Mouse (Mus musculus): ENCODE measurements around the gene Gne.

DNA sequence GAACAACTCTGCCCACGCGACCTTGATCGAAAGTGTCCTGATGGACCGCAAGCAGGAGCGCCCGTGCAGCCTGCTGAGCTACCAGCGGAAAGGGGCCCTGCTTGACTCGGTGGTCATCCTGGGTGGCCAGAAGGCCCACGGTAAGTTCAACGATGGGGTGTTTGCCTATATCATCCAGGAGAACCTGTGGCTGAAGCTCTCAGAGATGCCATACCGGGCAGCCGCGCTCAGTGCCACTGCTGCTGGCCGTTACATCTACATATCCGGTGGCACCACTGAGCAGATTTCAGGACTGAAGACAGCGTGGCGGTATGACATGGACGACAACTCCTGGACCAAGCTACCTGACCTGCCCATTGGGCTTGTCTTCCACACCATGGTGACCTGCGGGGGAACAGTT lies 99.7 kb downstream of the Gne start:
- TF ChIP-seq CTCF (IDR thresholded peaks at IDR 0.05; ENCODE audit: borderline replicate concordance, extremely low read depth, insufficient read depth, insufficient read length) (no peak), POLR2A (IDR thresholded peaks at IDR 0.05; ENCODE audit: borderline replicate concordance, extremely low read depth, insufficient read depth, insufficient read length, poor library complexity, severe bottlenecking) (no peak)
